Mouse (Mus musculus) kidney, postnatal 0 days (tissue): Measurements from ENCODE around the gene Cd79b. TPM values are rescaled to one million over a fixed set of nuclear protein-coding genes. Genes with fewer than 3 reads are reported as not detected.

Experiments
- ATAC-seq: fragments of 200-750 bp; cut with Nextera tagmentation; replicated peaks from 2 replicates; pipeline ENCODE4 v1.8.0; 2017; ENCODE audit warnings: low read depth, moderate number of reproducible peaks, moderate TSS enrichment, moderate library complexity; ENCODE audit not compliant: low FRiP score
- DNase-seq: peaks from one replicate; pipeline ENCODE4 v3.0.0-alpha.2; 2016; ENCODE audit warnings: low spot score
- H3K27ac ChIP-seq: fragments of 300-500 bp; sonication (generic); 2 replicates; pipeline ENCODE4 v1.5.1; 2014; ENCODE audit warnings: mild to moderate bottlenecking
- H3K27me3 ChIP-seq: fragments of 300-500 bp; sonication (generic); 2 replicates; pipeline ENCODE4 v1.6.1; 2014; ENCODE audit warnings: low read length, mixed read lengths; ENCODE audit not compliant: insufficient read depth
- H3K36me3 ChIP-seq: fragments of 300-500 bp; sonication (generic); 2 replicates; pipeline ENCODE4 v1.6.1; 2014; ENCODE audit warnings: low read length, mixed read lengths; ENCODE audit not compliant: insufficient read depth
- H3K4me1 ChIP-seq: fragments of 300-500 bp; sonication (generic); replicated peaks from 2 replicates; pipeline ENCODE4 v1.6.1; 2014; ENCODE audit warnings: antibody characterized with exemption, low read length, mixed read lengths; ENCODE audit not compliant: insufficient read depth
- H3K4me2 ChIP-seq: fragments of 300-500 bp; sonication (generic); 2 replicates; pipeline ENCODE4 v1.6.1; 2014; ENCODE audit warnings: mild to moderate bottlenecking, low read length, moderate library complexity, mixed read lengths
- H3K4me3 ChIP-seq: fragments of 300-500 bp; sonication (generic); replicated peaks from 2 replicates; pipeline ENCODE4 v1.5.1; 2014; ENCODE audit warnings: low read depth, low read length
- H3K9ac ChIP-seq: fragments of 300-500 bp; sonication (generic); 2 replicates; pipeline ENCODE4 v1.6.1; 2014; ENCODE audit warnings: low read depth, low read length
- H3K9me3 ChIP-seq: fragments of 300-500 bp; sonication (generic); replicated peaks from 2 replicates; pipeline ENCODE4 v1.6.1; 2016; ENCODE audit warnings: low read length, inconsistent platforms, mixed read lengths
- CTCF ChIP-seq: IDR thresholded peaks from 2 replicates; pipeline ENCODE4 v1.5.1; 2016; ENCODE audit warnings: antibody characterized with exemption, low read depth, mild to moderate bottlenecking, moderate library complexity
- WGBS: fragments of 180-500 bp; shearing (Covaris S2); extraction: QIAGEN DNeasy Blood & Tissue Kit; methylation state at CpG from one replicate; pipeline ENCODE4 v1.1.7; 2014; 5-methylcytosine and 5-hydroxymethylcytosine counted together
- polyA plus RNA-seq: library from polyadenylated mRNA; unstranded; fragments of >200 nt; fragmentation: Nextera tagmentation; extraction: Ambion mirVana; gene quantifications from 2 replicates; pipeline ENCODE4 v1.2.1, GENCODE M21; 2015

Gene Cd79b
- polyA plus RNA-seq, 1 experiment from 2014 or later, result 7.7 TPM

- no peaks in the 10 kb centered on the region for H3K27me3 ChIP-seq
- H3K36me3 ChIP-seq, result no peaks in the 10 kb centered on the region
- H3K4me2 ChIP-seq, result no peak overlapping the region
- ATAC-seq (no peak), DNase-seq (no peak)
- H3K9me3 ChIP-seq, result no peaks in the 10 kb centered on the region
- TF ChIP-seq CTCF, result no peak
- no peak overlapping the region for H3K9ac ChIP-seq
- H3K27ac ChIP-seq, result no peak overlapping the region
- WGBS, result 71% methylated on average over 5 of the region's 5 CpGs
- no peak overlapping the region for H3K4me3 ChIP-seq
- peaks cover 19% of the 10 kb centered on the region for H3K4me1 ChIP-seq
Measured at GRCm38 (mm10) chr11:106310123-106310522, 4.4 kb downstream of the Cd79b start.

GRCm38 (mm10) chr11:106308162-106308561 is 6.4 kb downstream of the Cd79b start:
- H3K27ac ChIP-seq, result peak overlapping the region; percentile 52; the same call in 1 of the 2 replicates

GRCm38 (mm10) chr11:106307432-106307831 is 7.1 kb downstream of the Cd79b start:
- Histone ChIP-seq H3K27me3 (no peaks in the 10 kb centered on the region), H3K27ac (peak overlapping the region; percentile 11; the same call in 1 of the 2 replicates), H3K4me1 (peaks cover 6% of the 10 kb centered on the region), H3K4me3 (no peak overlapping the region), H3K4me2 (peak overlapping the region; percentile 22; the same call in 1 of the 2 replicates), H3K36me3 (no peaks in the 10 kb centered on the region), H3K9ac (no peak overlapping the region), H3K9me3 (no peaks in the 10 kb centered on the region)
- no peak for TF ChIP-seq CTCF
- no peak for ATAC-seq
- 33% methylated on average over 5 of the region's 5 CpGs for WGBS
- no peak for DNase-seq

More at GRCm38 (mm10) chr11:106308162-106308561, 6.4 kb downstream of the Cd79b start:
- Histone ChIP-seq H3K27me3 (no peaks in the 10 kb centered on the region), H3K4me1 (peaks cover 8% of the 10 kb centered on the region), H3K36me3 (no peaks in the 10 kb centered on the region), H3K4me3 (no peak overlapping the region), H3K9ac (no peak overlapping the region), H3K9me3 (no peaks in the 10 kb centered on the region), H3K4me2 (peak overlapping the region; percentile 22; the same call in 1 of the 2 replicates)
- WGBS, result 39% methylated on average over 11 of the region's 11 CpGs
- no peak for TF ChIP-seq CTCF
- ATAC-seq (0 out of 2 replicates have a peak, but pooled peaks have one; percentile 29), DNase-seq (peak; percentile 56)

GRCm38 (mm10) chr11:106306758-106307157 is 7.8 kb downstream of the Cd79b start:
- Histone ChIP-seq H3K4me3 (no peak overlapping the region), H3K27ac (no peak overlapping the region), H3K36me3 (no peaks in the 10 kb centered on the region), H3K9me3 (no peaks in the 10 kb centered on the region), H3K4me2 (no peak overlapping the region), H3K9ac (no peak overlapping the region), H3K27me3 (no peaks in the 10 kb centered on the region), H3K4me1 (peaks cover 6% of the 10 kb centered on the region)
- WGBS, result 90% methylated on average over 9 of the region's 9 CpGs
- no peak for ATAC-seq
- no peak for DNase-seq
- no peak for TF ChIP-seq CTCF

DNA sequence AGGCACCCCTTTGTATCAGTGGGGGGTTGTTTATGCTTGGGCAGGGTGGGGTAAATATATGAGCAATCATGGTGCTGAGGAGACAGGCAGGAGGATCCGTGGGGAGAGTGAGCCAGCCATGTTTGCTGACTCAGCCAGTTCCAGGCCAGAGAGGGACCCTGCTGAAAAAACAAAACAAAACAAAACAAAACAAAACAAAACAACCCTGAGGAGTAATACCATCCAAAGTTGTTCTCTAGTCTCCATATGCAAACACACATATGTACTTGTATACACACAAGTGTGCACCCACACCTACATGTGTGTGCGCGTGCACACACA is 8.5 kb downstream of the Cd79b start:
- no peak for ATAC-seq
- Histone ChIP-seq H3K27ac (no peak overlapping the region), H3K9ac (no peak overlapping the region), H3K27me3 (no peaks in the 10 kb centered on the region), H3K9me3 (no peaks in the 10 kb centered on the region), H3K4me1 (peaks cover 6% of the 10 kb centered on the region), H3K36me3 (no peaks in the 10 kb centered on the region), H3K4me3 (no peak overlapping the region), H3K4me2 (no peak overlapping the region)
- 76% methylated on average over 3 of the region's 3 CpGs for WGBS
- DNase-seq, result no peak
- TF ChIP-seq CTCF, result no peak

DNA sequence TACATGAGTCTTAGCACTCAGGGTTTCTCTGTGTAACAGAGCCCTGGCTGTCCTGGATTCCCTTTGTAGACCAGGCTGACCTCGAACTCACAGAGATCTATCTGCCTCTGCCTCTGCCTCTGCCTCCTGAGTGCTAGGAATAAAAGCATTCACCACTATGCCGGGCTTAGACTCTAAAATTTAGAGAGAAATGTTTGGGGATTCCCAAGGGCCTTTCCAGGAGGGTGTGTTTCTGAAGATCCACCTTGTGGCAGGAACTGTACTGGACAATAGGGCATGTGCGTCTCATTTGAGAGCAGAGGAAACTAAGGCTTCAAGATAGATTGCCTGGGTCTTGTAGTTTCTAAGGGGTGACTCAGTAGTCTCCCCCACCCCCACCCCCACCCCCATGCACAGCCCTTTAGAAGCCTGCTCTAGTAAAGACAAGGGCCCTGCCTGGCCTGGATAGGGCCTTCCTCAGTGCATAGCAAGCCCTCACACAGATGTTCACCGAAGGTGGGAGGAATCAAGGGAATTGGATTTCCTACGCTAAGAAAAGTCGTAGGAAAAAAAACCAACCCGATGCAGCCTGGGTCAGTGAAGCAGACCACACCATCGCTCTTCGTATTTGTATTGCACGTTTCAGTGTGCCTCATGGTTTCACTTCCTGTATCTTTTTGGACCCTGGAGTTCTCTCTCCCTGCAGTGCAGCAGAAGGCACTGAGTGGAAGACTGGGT is 9.1 kb downstream of the Cd79b start:
- no peaks in the 10 kb centered on the region for H3K27me3 ChIP-seq
- H3K4me2 ChIP-seq, result no peak overlapping the region
- no peak overlapping the region for H3K4me3 ChIP-seq
- no peak for TF ChIP-seq CTCF
- no peaks in the 10 kb centered on the region for H3K36me3 ChIP-seq
- 47% methylated on average over 10 of the region's 10 CpGs for WGBS
- H3K4me1 ChIP-seq, result peaks cover 6% of the 10 kb centered on the region
- H3K9me3 ChIP-seq, result no peaks in the 10 kb centered on the region
- DNase-seq (peak; percentile 24), ATAC-seq (no peak)
- no peak overlapping the region for H3K9ac ChIP-seq
- 0 out of 2 replicates have a peak overlapping the region, but pooled peaks have one; percentile 8 for H3K27ac ChIP-seq

- no peaks in the 10 kb centered on the region for H3K36me3 ChIP-seq
- TF ChIP-seq CTCF, result peak; percentile 77
- WGBS, result 3% methylated on average over 2 of the region's 2 CpGs
- DNase-seq (peak; percentile 85), ATAC-seq (peak; percentile 69; the same call in 1 of the 2 replicates)
- no peak overlapping the region for H3K4me2 ChIP-seq
- H3K4me3 ChIP-seq, result no peak overlapping the region
- no peaks in the 10 kb centered on the region for H3K9me3 ChIP-seq
- no peaks in the 10 kb centered on the region for H3K27me3 ChIP-seq
- H3K9ac ChIP-seq, result no peak overlapping the region
- no peak overlapping the region for H3K27ac ChIP-seq
- no peaks in the 10 kb centered on the region; the same call in 1 of the 2 replicates for H3K4me1 ChIP-seq
Measured at GRCm38 (mm10) chr11:106302634-106303033, 11.9 kb downstream of the Cd79b start.
